Comparison of ENCODE assay signal across 15 mouse cellular contexts in the genomic region with DNA sequence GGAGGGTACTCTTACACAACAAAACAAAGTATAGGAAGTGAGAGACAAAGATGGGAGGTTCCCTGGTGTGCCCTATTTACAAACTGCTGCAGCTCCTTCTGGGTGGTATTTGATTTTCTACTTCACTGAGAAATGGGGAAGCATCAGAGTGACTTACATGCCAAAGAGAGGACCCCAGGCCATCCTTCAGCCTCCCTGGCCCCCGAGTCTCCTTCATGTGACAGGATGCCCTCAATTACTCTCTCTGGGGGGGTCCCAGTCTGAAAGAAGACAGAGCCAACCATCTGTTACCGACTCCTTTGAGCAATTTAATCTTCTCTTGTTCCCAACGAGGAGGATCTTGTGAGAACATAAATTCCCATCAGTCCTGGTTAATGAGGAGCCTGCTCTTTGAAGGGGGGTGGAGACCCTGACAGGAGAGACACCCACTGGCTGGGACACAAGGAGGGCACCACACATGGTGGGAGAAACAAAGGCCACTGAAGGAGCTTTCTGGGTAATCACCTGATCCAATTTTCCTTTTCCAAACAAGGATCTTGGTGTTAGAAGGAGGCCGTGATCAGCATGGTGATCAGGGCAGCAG.
"Had no signal": no experiment of that assay in that cellular context is flagged by ENCODE, and none has a peak within 500 bp of the region (broad histone marks: within the 10 kb centered on the region; RNA-seq: fewer than 3 reads in every experiment).

No protein-coding gene starts in this region.

- H3K4me3 ChIP-seq: intestine, embryonic 15.5 days; layer of hippocampus, adult 2 months; limb, embryonic 10.5 days; liver, embryonic 15.5 days had no signal

- H3K36me3 ChIP-seq: intestine, embryonic 15.5 days; limb, embryonic 10.5 days; liver, embryonic 15.5 days had no signal

- H3K4me1 ChIP-seq: intestine, embryonic 15.5 days; limb, embryonic 10.5 days; liver, embryonic 15.5 days had no signal

- H3K9me3 ChIP-seq: intestine, embryonic 15.5 days; limb, embryonic 10.5 days; liver, embryonic 15.5 days had no signal

- ATAC-seq: intestine, embryonic 15.5 days; lung, postnatal 0 days; midbrain, embryonic 16.5 days had no signal

- H3K9ac ChIP-seq: intestine, embryonic 15.5 days; liver, embryonic 15.5 days had no signal

- H3K27ac ChIP-seq: intestine, embryonic 15.5 days; layer of hippocampus, adult 2 months; limb, embryonic 10.5 days; liver, embryonic 15.5 days had no signal

- DNase-seq: kidney, adult 18-20 months; kidney, postnatal 14 days; lung, adult 2 months; lung, postnatal 36 days; right cerebral cortex, postnatal 4 days; spleen, adult 18-20 months; thymus, adult 18-20 months; thymus, postnatal 25 days had no signal

- H3K27me3 ChIP-seq: intestine, embryonic 15.5 days; liver, embryonic 15.5 days had no signal

- H3K4me2 ChIP-seq: intestine, embryonic 15.5 days; liver, embryonic 11.5 days; liver, embryonic 15.5 days had no signal
